Mouse (Mus musculus) intestine, postnatal 0 days (tissue): Measurements from ENCODE around the gene Lrit2. TPM values are rescaled to one million over a fixed set of nuclear protein-coding genes. Genes with fewer than 3 reads are reported as not detected.

Experiments used
- ATAC-seq: fragments of 200-750 bp; cut with Nextera tagmentation; 2 replicates; pipeline ENCODE4 v1.8.0; 2017; ENCODE audit warnings: mild to moderate bottlenecking, moderate TSS enrichment, moderate library complexity
- H3K27ac ChIP-seq: fragments of 300-500 bp; sonication (generic); 2 replicates; pipeline ENCODE4 v1.5.1; 2014; ENCODE audit warnings: mild to moderate bottlenecking, low read depth, low read length, moderate library complexity
- H3K27me3 ChIP-seq: fragments of 300-500 bp; sonication (generic); replicated peaks from 2 replicates; pipeline ENCODE4 v1.6.1; 2014; ENCODE audit warnings: low read length, mixed read lengths; ENCODE audit not compliant: control insufficient read depth, insufficient read depth
- H3K36me3 ChIP-seq: fragments of 300-500 bp; sonication (generic); 2 replicates; pipeline ENCODE4 v1.6.1; 2014; ENCODE audit warnings: mild to moderate bottlenecking, moderate library complexity; ENCODE audit not compliant: control insufficient read depth, insufficient read depth
- H3K4me1 ChIP-seq: fragments of 300-500 bp; sonication (generic); replicated peaks from 2 replicates; pipeline ENCODE4 v1.6.1; 2014; ENCODE audit warnings: antibody characterized with exemption, low read length, mixed read lengths; ENCODE audit not compliant: control insufficient read depth, insufficient read depth
- H3K4me2 ChIP-seq: fragments of 300-500 bp; sonication (generic); replicated peaks from 2 replicates; pipeline ENCODE4 v1.6.1; 2014; ENCODE audit warnings: low read depth, mild to moderate bottlenecking, moderate library complexity
- H3K4me3 ChIP-seq: fragments of 300-500 bp; sonication (generic); 2 replicates; pipeline ENCODE4 v1.5.1; 2014; ENCODE audit warnings: low read depth, low read length
- H3K9ac ChIP-seq: fragments of 300-500 bp; sonication (generic); 2 replicates; pipeline ENCODE4 v1.6.1; 2014; ENCODE audit warnings: mild to moderate bottlenecking, low read depth, low read length
- H3K9me3 ChIP-seq: fragments of 300-500 bp; sonication (generic); 2 replicates; pipeline ENCODE4 v1.6.1; 2016; ENCODE audit warnings: mixed run types; ENCODE audit not compliant: control insufficient read depth
- CTCF ChIP-seq: sonication (generic); IDR thresholded peaks from 2 replicates; pipeline ENCODE4 v1.5.1; 2016; ENCODE audit warnings: low read depth, mild to moderate bottlenecking, control low read depth, antibody characterized with exemption, moderate library complexity
- WGBS: fragments of 180-500 bp; shearing (Covaris S2); extraction: QIAGEN DNeasy Blood & Tissue Kit; methylation state at CpG from one replicate; pipeline ENCODE4 v1.1.7; 2014; 5-methylcytosine and 5-hydroxymethylcytosine counted together
- polyA plus RNA-seq: library from polyadenylated mRNA; unstranded; fragments of >200 nt; fragmentation: Nextera tagmentation; extraction: Ambion mirVana; gene quantifications from 2 replicates; pipeline ENCODE4 v1.2.1, GENCODE M21; 2015

Lrit2 gene
- polyA plus RNA-seq, 1 experiment from 2014 or later: not detected

- H3K9ac ChIP-seq: no peak overlapping the region
- 95% methylated on average over 4 of the region's 4 CpGs for WGBS
- peaks cover 24% of the 10 kb centered on the region; the same call in 1 of the 2 replicates for H3K36me3 ChIP-seq
- no peaks in the 10 kb centered on the region for H3K4me1 ChIP-seq
- no peaks in the 10 kb centered on the region for H3K27me3 ChIP-seq
- no peak overlapping the region for H3K27ac ChIP-seq
- H3K4me3 ChIP-seq: no peak overlapping the region
- no peak overlapping the region for H3K4me2 ChIP-seq
- no peaks in the 10 kb centered on the region for H3K9me3 ChIP-seq
- ATAC-seq: no peak
- TF ChIP-seq CTCF: no peak
Measured at GRCm38 (mm10) chr14:37119233-37119632, 51.5 kb downstream of the Lrit2 start.

Other genes starting within 250 kb of the Lrit2 start
- gene Ccser2, start 99.2 kb upstream of the Lrit2 start, polyA plus RNA-seq: 81.8 and 81.9 TPM in 2 replicates
- not detected in 2 replicates for gene Rgr, start 19.0 kb upstream of the Lrit2 start, polyA plus RNA-seq
- gene Lrit1, start 13.1 kb upstream of the Lrit2 start, polyA plus RNA-seq: 0.03 TPM in 1 of 2 replicates, not detected in the other
- gene Cdhr1, start 30.4 kb downstream of the Lrit2 start, polyA plus RNA-seq: 0.07 and 0.09 TPM in 2 replicates
- gene 2610528A11Rik, start 46.1 kb downstream of the Lrit2 start, polyA plus RNA-seq: 10.5 and 45.5 TPM in 2 replicates
- 278 and 283 TPM in 2 replicates for gene Ghitm, start 67.3 kb downstream of the Lrit2 start, polyA plus RNA-seq